Mouse (Mus musculus) T-helper 17 cell (primary cell): ENCODE measurements around the gene Vmn2r15.

ENCODE experiments used
- in situ Hi-C, 2 experiments: fragments of 300-600 bp; cut with MboI, MseI; formaldehyde crosslinking; loops; 1 replicate in 1 of 2; 2 replicates in 1 of 2; pipeline ENCODE4 v1.15.1; 2025; ENCODE audit warnings: high pct_unique_total_duplicates in 2 of 2

The Vmn2r15 gene

GRCm38 (mm10) chr5:109297544-109297943 is at the start of gene Vmn2r15:
Vmn2r15 (minus strand) TSS chr5:109297644.
- in situ Hi-C loops, result no loop called here

GRCm38 (mm10) chr5:109329862-109330261 is 32.4 kb upstream of the Vmn2r15 start, which contains the start of gene Vmn2r16:
Vmn2r16 (plus strand) TSS chr5:109330162.
- in situ Hi-C loops, result no loop called here

GRCm38 (mm10) chr5:109294655-109295054 is 2.8 kb downstream of the Vmn2r15 start:
- in situ Hi-C loops, result no loop called here
